Mouse (Mus musculus) layer of hippocampus, postnatal 14 days (tissue): ENCODE data around the gene Mrgprx2. TPM values are rescaled to one million over a fixed set of nuclear protein-coding genes. Genes with fewer than 3 reads are reported as not detected.
"Not testable (repeated sequence)": the region's sequence is repeated elsewhere in the genome, so short reads cannot be mapped to it uniquely, and the experiment has no call there.

Source experiments
- DNase-seq, 2 experiments: peaks; one replicate each; pipeline ENCODE4 v3.0.0; 2021 to 2022; ENCODE audit warnings: low spot score in 2 of 2, mixed read lengths in 1 of 2
- long read RNA-seq, 2 experiments: library from polyadenylated mRNA; stranded (forward); transcript quantifications; one replicate each; pipeline ENCODE4 v2.0.0; 2021
- total RNA-seq, 2 experiments: library from RNA; stranded (reverse); gene quantifications; 2 replicates each; pipeline ENCODE4 v1.2.3; 2021

The Mrgprx2 gene
- not detected for total RNA-seq
- long read RNA-seq, experiment 1: 0 reads
- long read RNA-seq, experiment 2: 0 reads

DNA sequence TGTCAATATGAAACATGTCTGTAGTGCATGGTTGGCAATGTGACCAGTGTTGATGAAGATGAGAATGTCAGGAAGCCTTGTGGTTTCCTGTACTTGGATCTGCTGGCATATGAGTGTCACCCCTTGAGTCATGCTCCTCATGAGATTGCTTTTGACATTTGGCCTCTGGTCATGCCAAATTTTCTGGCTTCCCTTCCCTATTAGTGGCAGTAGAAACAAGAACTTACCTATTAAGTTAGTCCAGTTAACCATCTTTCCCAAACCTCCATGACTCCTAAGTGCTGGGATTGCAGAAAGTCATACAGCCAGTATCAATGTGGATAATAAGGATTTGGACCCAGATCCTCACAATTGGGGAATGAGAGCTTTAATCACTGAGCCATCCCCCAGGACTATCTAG is at the start of gene Mrgprx2:
Gene Mrgprx2 (minus strand): TSS at position 101 of the 400 bp plus-strand sequence.
- DNase-seq: no peak

DNA sequence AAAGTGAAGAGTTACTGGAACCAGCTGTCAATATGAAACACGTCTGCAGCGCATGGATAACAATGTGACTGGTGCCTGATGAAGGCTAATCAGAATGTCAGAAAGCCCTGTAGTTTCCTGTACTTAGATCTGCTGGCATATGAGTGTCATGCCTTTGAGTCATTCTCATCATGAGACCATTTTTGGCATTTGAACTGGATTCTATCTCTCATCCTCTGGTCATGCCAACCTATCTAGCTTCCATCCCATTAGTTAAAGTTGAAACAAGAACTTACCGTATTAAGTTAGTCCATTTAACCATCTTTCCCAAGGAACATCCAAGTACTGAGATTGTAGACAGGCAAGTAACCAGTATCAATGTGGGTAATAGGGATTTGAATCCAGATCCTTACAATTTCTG is 42.9 kb downstream of the Mrgprx2 start, which contains the start of gene Mrgprb1:
Gene Mrgprb1 (minus strand): TSS at position 101 of the 400 bp plus-strand sequence.
- no peak for DNase-seq

DNA sequence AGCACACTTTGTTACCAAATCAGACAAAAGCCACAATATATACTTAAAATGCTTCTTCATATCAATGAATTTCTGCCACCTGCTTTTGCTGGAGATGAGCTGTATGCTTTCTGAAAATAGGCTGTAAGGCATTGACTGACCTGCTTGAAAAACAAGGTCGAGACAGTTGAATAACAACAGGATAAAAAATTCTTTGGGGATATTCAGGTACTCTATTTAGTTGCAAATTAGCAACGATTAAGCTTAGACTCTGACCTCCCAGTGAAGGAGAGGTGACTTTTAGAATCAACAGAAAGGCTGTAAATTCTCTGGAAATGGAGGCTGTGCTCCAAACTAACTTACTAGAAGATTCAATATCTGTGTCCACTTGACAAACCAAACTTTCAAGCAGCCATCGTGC is 62.5 kb downstream of the Mrgprx2 start:
- no peak for DNase-seq

DNA sequence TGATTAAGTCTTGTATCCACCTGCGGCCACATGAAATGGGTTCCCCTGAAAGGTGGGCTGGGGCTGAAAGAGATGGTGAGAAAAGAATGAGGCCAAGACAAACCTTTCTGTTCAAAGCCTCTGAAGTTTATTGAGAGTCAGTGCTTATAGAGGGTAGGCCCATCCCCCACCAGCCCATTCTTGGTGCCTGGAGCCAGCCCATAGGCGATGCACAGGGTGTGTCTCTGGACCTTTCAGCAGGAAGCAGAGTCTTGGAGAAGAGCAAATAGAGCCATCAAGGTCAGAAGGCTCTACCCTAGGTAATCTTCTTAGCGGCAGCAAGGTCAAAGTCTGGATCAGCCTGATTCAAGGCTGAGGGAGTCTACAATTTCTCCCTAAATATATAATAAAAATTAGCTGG is 63.2 kb downstream of the Mrgprx2 start:
- not testable (repeated sequence) for DNase-seq

Other genes with a start within 250 kb of the Mrgprx2 start
- gene Mrgprb8, start 110.8 kb downstream of the Mrgprx2 start, total RNA-seq: not detected
- under 1 TPM in 1 of 2 experiments, not detected in 1; 0.51 TPM for gene Mrgprb1, start 43.0 kb downstream of the Mrgprx2 start, total RNA-seq
- not detected for gene Mrgprb2, start 58.8 kb upstream of the Mrgprx2 start, total RNA-seq
- not detected for gene Mrgprb3, start 144.5 kb upstream of the Mrgprx2 start, total RNA-seq